Mouse (Mus musculus) neural tube, embryonic 11.5 days (tissue): Measurements from ENCODE around the gene Cyb5d1. TPM values are rescaled to one million over a fixed set of nuclear protein-coding genes. Genes with fewer than 3 reads are reported as not detected.

Experiments
- ATAC-seq: fragments of 200-750 bp; cut with Nextera tagmentation; 2 replicates; pipeline ENCODE4 v1.8.0; 2017; ENCODE audit warnings: moderate number of reproducible peaks, mild to moderate bottlenecking, moderate TSS enrichment, moderate library complexity; ENCODE audit not compliant: insufficient read depth, low FRiP score, low TSS enrichment
- DNase-seq: peaks from one replicate; pipeline ENCODE4 v3.0.0-alpha.2; 2015; ENCODE audit warnings: low spot score
- H3K27ac ChIP-seq: fragments of 300-500 bp; sonication (generic); 2 replicates; pipeline ENCODE4 v1.5.1; 2014; ENCODE audit warnings: low read depth, mild to moderate bottlenecking, low read length
- H3K27me3 ChIP-seq: fragments of 300-500 bp; sonication (generic); 2 replicates; pipeline ENCODE4 v1.6.1; 2014; ENCODE audit warnings: mild to moderate bottlenecking, low read length, mixed read lengths; ENCODE audit not compliant: control insufficient read depth, insufficient read depth
- H3K36me3 ChIP-seq: fragments of 300-500 bp; sonication (generic); 2 replicates; pipeline ENCODE4 v1.6.1; 2014; ENCODE audit warnings: mild to moderate bottlenecking, low read length, moderate library complexity, mixed read lengths; ENCODE audit not compliant: control insufficient read depth, insufficient read depth
- H3K4me1 ChIP-seq: fragments of 300-500 bp; sonication (generic); 2 replicates; pipeline ENCODE4 v1.6.1; 2014; ENCODE audit warnings: low read length, mixed read lengths; ENCODE audit not compliant: control insufficient read depth, insufficient read depth
- H3K4me2 ChIP-seq: fragments of 300-500 bp; sonication (generic); 2 replicates; pipeline ENCODE4 v1.6.1; 2014; ENCODE audit warnings: low read depth, mild to moderate bottlenecking, moderate library complexity
- H3K4me3 ChIP-seq: fragments of 300-500 bp; sonication (generic); 2 replicates; pipeline ENCODE4 v1.5.1; 2014; ENCODE audit warnings: low read depth, low read length
- H3K9ac ChIP-seq: fragments of 300-500 bp; sonication (generic); 2 replicates; pipeline ENCODE4 v1.6.1; 2014; ENCODE audit warnings: mild to moderate bottlenecking, low read length
- H3K9me3 ChIP-seq: fragments of 300-500 bp; sonication (generic); 2 replicates; pipeline ENCODE4 v1.6.1; 2016; ENCODE audit warnings: low read length; ENCODE audit not compliant: control insufficient read depth
- WGBS: fragments of 180-500 bp; shearing (Covaris S2); extraction: QIAGEN DNeasy Blood & Tissue Kit; methylation state at CpG from one replicate; pipeline ENCODE4 v1.1.7; 2014; 5-methylcytosine and 5-hydroxymethylcytosine counted together
- polyA plus RNA-seq: library from polyadenylated mRNA; unstranded; fragments of >200 nt; fragmentation: Nextera tagmentation; extraction: Ambion mirVana; gene quantifications from 2 replicates; pipeline ENCODE4 v1.2.1, GENCODE M21; 2014

Gene Cyb5d1
- polyA plus RNA-seq, 1 experiment from 2014 or later = 48.4 TPM

DNA sequence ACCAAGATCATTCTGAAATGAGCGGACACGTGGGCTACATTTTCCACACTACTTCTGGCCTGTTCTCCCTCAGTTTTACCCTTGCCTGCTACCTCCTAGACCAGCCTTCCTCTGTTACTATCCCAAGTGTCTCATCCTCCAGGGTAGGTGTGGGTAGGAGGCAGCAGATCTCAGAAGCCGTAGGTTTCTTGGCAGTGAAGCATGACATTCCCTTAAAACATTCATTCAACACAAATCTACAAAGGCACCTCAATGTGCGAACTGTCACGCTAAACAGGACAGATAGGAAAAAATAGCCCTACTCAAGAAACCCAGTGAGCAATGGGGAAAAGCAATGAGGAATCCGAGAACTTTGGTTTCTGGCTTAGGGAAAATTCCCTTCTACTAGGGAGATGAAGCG is 17.1 kb upstream of the Cyb5d1 start:
- H3K4me1 ChIP-seq = peaks cover 53% of the 10 kb centered on the region
- DNase-seq (no peak), ATAC-seq (no peak)
- H3K36me3 ChIP-seq = peaks cover 6% of the 10 kb centered on the region
- peak overlapping the region; percentile 81 for H3K4me3 ChIP-seq
- peak overlapping the region; percentile 94 for H3K4me2 ChIP-seq
- 67% methylated on average over 7 of the region's 7 CpGs for WGBS
- H3K27ac ChIP-seq = peak overlapping the region; percentile 84
- no peaks in the 10 kb centered on the region for H3K9me3 ChIP-seq
- H3K27me3 ChIP-seq = no peaks in the 10 kb centered on the region
- peak overlapping the region; percentile 74 for H3K9ac ChIP-seq

DNA sequence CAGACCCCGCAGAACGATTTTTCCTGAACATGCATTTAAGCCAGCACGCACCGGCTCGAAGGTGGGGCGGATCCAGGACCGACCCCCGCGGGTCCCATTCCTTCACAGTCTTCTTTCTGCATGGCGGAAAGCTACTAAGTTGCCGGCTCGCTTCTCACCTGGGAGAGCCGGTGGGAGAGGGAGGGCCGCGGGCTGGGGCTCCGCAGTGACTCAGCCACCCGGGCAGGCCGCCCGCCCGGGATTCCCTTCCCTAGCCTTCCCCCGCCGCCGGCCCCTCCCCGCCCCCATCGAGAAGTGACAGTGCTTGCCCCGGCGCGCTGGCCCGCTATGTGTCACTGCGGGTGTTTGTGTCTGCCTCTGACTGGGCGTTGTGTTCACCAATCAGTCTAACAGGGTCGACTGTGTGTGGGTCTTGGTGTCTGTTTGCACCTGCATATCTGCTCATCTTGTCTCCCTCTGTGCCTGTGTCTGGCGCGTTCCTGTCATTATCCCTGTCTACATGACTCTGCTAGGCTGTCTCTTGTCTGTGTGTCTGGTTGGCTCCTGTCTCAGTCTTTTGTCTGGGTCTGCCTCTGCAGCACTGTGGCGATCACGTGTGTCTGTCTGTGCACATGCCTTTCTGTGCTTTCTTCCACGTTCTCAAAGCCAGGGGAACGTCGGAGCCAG is 16.2 kb upstream of the Cyb5d1 start:
- WGBS = under 1% methylated on average over 37 of the region's 39 CpGs
- Histone ChIP-seq H3K36me3 (peaks cover 13% of the 10 kb centered on the region), H3K27me3 (no peaks in the 10 kb centered on the region), H3K9me3 (no peaks in the 10 kb centered on the region), H3K4me2 (peak overlapping the region; percentile 94), H3K9ac (peak overlapping the region; percentile 74), H3K4me1 (peaks cover 50% of the 10 kb centered on the region), H3K4me3 (peak overlapping the region; percentile 89), H3K27ac (peak overlapping the region; percentile 84)
- peak; percentile 70 for DNase-seq
- no peak for ATAC-seq

GRCm38 (mm10) chr11:69411073-69411535 is 15.7 kb upstream of the Cyb5d1 start:
- peak overlapping the region; percentile 84 for H3K27ac ChIP-seq
- no peaks in the 10 kb centered on the region for H3K9me3 ChIP-seq
- DNase-seq (peak; percentile 98), ATAC-seq (peak; percentile 45)
- WGBS = under 1% methylated on average over 26 of the region's 26 CpGs
- H3K27me3 ChIP-seq = no peaks in the 10 kb centered on the region
- peak overlapping the region; percentile 94 for H3K4me2 ChIP-seq
- H3K36me3 ChIP-seq = peaks cover 18% of the 10 kb centered on the region
- H3K9ac ChIP-seq = peak overlapping the region; percentile 74
- H3K4me1 ChIP-seq = peaks cover 47% of the 10 kb centered on the region
- H3K4me3 ChIP-seq = peak overlapping the region; percentile 89

DNA sequence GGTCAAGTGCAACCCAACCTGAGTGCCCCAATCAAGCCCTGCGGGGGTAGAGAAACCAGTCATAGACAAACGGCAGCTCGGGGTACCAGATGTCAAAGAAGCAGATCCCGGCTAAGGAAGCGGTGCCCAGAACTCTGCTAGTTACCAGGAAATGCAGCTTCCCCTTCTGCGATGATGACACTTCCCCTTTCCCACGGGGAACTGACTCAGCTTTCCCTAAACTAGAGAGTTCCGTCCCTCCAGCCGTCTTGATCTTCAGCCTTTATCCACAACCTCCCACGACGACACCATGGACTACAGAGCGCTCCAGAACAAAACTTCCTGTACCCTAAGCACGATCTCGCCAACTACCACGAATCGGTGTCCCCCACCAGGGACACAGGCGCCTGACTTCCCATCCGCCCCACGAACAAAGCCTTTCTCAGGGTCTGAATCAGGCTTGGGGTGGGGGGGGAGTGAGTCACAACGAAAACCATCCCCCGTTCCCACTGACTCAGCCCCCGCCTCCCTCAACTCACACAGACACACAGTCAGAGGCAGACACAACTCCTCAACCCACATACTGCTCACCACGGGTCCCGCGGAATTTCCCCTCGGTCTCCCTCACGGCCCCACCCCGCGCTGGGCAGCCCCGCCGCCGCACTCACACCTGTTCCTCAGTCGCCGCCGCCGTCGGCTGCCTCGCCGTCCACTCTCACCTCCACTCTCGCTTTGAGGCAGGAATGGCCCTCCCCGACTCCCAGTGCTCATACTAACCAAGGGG is 15.1 kb upstream of the Cyb5d1 start:
- Histone ChIP-seq H3K36me3 (peaks cover 24% of the 10 kb centered on the region), H3K4me1 (peaks cover 47% of the 10 kb centered on the region), H3K27me3 (no peaks in the 10 kb centered on the region), H3K9ac (peak overlapping the region; percentile 74), H3K4me2 (peak overlapping the region; percentile 94), H3K27ac (peak overlapping the region; percentile 84), H3K9me3 (no peaks in the 10 kb centered on the region), H3K4me3 (peak overlapping the region; percentile 89)
- ATAC-seq (no peak), DNase-seq (no peak)
- 0% methylated on average over 41 of the region's 41 CpGs for WGBS

GRCm38 (mm10) chr11:69410045-69410309 is 14.5 kb upstream of the Cyb5d1 start:
- peaks cover 44% of the 10 kb centered on the region for H3K4me1 ChIP-seq
- H3K9ac ChIP-seq = peak overlapping the region; percentile 74
- H3K9me3 ChIP-seq = no peaks in the 10 kb centered on the region
- peak; percentile 48 for DNase-seq
- H3K27ac ChIP-seq = peak overlapping the region; percentile 84
- H3K4me3 ChIP-seq = peak overlapping the region; percentile 89
- no peaks in the 10 kb centered on the region for H3K27me3 ChIP-seq
- H3K36me3 ChIP-seq = peaks cover 28% of the 10 kb centered on the region
- H3K4me2 ChIP-seq = peak overlapping the region; percentile 94
- WGBS = 0% methylated on average over 18 of the region's 18 CpGs
- ATAC-seq = no peak

DNA sequence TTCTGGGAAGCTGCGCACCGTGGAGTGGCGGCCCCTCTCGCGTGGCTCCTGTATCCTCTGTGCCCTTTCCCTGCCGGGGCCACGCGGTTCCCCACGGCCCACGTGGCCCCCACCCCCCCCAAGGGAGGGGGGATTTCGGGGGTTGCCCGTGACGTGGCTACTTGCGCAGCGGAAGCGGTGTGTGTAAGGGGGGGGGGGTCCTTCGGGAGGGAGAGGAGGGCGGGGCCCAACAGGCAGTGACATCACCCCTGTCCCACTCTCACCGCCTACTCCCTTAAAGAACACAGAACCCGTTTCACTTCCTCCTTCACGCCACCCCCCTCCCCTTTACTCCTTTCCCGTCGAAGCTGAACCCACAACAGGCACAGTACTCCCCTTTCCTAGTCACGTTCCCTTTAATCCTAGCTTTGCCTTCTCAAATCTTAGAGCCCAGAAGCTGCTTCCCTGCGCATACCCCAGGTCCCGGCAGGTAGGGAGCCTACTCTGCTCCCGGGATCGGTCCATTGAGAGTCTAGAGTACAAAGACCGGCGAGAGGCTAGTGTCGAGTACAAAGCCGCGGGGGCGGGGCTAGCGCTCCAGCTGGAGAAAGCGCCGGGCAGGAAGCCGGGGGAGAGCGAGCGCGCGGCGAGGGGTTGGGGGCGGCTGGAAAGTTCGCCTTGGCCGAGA is 14.1 kb upstream of the Cyb5d1 start:
- peak; percentile 51; the same call in 1 of the 2 replicates for ATAC-seq
- Histone ChIP-seq H3K27me3 (no peaks in the 10 kb centered on the region), H3K4me2 (peak overlapping the region; percentile 94), H3K4me1 (peaks cover 40% of the 10 kb centered on the region), H3K9me3 (no peaks in the 10 kb centered on the region), H3K27ac (peak overlapping the region; percentile 84), H3K36me3 (peaks cover 31% of the 10 kb centered on the region), H3K4me3 (peak overlapping the region; percentile 89), H3K9ac (peak overlapping the region; percentile 74)
- DNase-seq = peak; percentile 90
- WGBS = 1% methylated on average over 41 of the region's 46 CpGs

DNA sequence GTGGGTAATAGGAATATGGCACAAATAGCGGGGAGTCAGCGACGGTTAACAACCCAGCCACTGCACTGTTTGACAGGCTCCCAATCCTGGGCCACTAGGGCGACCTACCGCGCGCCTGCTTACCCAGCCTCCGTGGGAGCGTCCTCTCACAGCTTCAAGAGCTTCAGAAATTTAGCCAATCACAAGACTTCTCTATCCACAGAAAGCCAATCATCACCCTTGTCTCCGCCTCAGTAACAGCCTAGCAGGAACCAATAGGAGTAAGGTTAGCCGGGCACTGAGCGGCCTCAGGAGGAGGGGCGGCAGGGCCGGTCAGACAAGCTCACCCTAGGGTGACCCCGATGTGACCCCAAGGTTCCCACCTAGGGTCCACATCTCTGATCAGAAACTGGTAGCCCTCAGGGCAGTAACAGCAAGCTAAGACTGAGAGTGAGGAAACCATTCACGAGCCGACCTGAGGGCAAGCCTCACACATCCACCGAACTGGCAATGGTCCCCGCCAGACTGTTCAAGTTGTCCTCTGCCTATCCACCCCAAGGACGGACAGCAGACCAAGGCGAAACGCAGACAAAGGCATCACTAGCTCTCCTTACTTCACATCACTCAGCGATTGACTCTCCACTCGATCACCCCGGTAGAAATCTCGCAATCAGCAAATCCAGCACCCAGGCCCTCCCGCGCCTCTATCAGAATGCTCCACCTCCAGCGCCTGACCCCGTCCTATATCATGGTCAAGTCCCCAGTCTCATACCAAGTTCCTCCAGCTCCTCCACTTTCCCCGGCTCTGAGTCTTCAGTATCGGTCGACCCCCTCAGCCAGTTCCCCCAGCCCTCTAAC is 13.3 kb upstream of the Cyb5d1 start:
- Histone ChIP-seq H3K4me3 (peak overlapping the region; percentile 89), H3K9ac (peak overlapping the region; percentile 74), H3K27ac (peak overlapping the region; percentile 84), H3K27me3 (no peaks in the 10 kb centered on the region), H3K9me3 (no peaks in the 10 kb centered on the region), H3K36me3 (peaks cover 38% of the 10 kb centered on the region), H3K4me2 (peak overlapping the region; percentile 94), H3K4me1 (peaks cover 32% of the 10 kb centered on the region)
- under 1% methylated on average over 33 of the region's 33 CpGs for WGBS
- DNase-seq (peak; percentile 76), ATAC-seq (peak; percentile 64)

DNA sequence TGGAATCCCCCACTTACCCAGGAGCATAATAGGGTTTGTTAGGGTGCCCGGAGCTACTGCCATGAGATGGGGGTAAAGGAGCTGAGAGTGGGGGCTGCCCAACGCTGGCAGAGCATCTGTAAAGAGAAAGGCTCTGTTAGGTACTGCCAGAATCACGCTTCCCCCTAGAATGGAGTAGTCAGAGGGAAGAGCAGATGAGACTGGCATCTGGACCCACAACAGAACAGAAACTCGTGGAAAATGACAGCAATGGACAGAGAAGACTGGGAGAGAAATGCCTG is 12.2 kb upstream of the Cyb5d1 start:
- Histone ChIP-seq H3K4me1 (peaks cover 22% of the 10 kb centered on the region), H3K36me3 (peaks cover 41% of the 10 kb centered on the region), H3K4me3 (peak overlapping the region; percentile 89; the same call in 1 of the 2 replicates), H3K9me3 (no peaks in the 10 kb centered on the region), H3K27me3 (no peaks in the 10 kb centered on the region), H3K4me2 (no peak overlapping the region), H3K27ac (no peak overlapping the region), H3K9ac (no peak overlapping the region; the same call in 1 of the 2 replicates)
- ATAC-seq (no peak), DNase-seq (no peak)
- 90% methylated on average over 4 of the region's 4 CpGs for WGBS
